Mouse (Mus musculus) heart, embryonic 14.5 days (tissue): ENCODE data around the gene Zp3. TPM values are rescaled to one million over a fixed set of nuclear protein-coding genes. Genes with fewer than 3 reads are reported as not detected.
A peak's percentile ranks its signal among the peaks of the same experiment; 100 is the strongest.

ENCODE experiments used
- ATAC-seq: fragments of 200-750 bp; cut with Nextera tagmentation; 2 replicates; pipeline ENCODE4 v1.8.0; 2017; ENCODE audit warnings: low read depth, moderate TSS enrichment; ENCODE audit not compliant: insufficient number of reproducible peaks, insufficient read depth, low FRiP score
- H3K27ac ChIP-seq, 2 experiments: fragments of 200-500 bp in 1 of 2; fragments of 300-500 bp in 1 of 2; sonication (generic) in 1 of 2; replicated peaks in 1 of 2; 2 replicates each; pipeline ENCODE4 v1.5.1; 2012 to 2014; ENCODE audit warnings: low read depth in 2 of 2, low read length in 2 of 2, control low read depth in 1 of 2, mild to moderate bottlenecking in 1 of 2, mixed read lengths in 1 of 2; ENCODE audit not compliant: control insufficient read depth in 1 of 2, insufficient read depth in 1 of 2
- H3K27me3 ChIP-seq: fragments of 300-500 bp; sonication (generic); 2 replicates; pipeline ENCODE4 v1.6.1; 2014; ENCODE audit warnings: mild to moderate bottlenecking, low read length, control low read depth; ENCODE audit not compliant: control insufficient read depth, insufficient read depth
- H3K36me3 ChIP-seq: fragments of 300-500 bp; sonication (generic); 2 replicates; pipeline ENCODE4 v1.6.1; 2014; ENCODE audit warnings: mild to moderate bottlenecking, control low read depth, low read length, mixed read lengths; ENCODE audit not compliant: control insufficient read depth, insufficient read depth
- H3K4me1 ChIP-seq, 2 experiments: fragments of 200-500 bp in 1 of 2; fragments of 300-500 bp in 1 of 2; sonication (generic) in 1 of 2; 2 replicates each; pipeline ENCODE4 v1.6.1; 2012 to 2014; ENCODE audit warnings: low read length in 2 of 2, control low read depth in 1 of 2, mixed read lengths in 1 of 2; ENCODE audit not compliant: control insufficient read depth in 2 of 2, insufficient read depth in 2 of 2
- H3K4me2 ChIP-seq: fragments of 300-500 bp; sonication (generic); 2 replicates; pipeline ENCODE4 v1.6.1; 2014; ENCODE audit warnings: mild to moderate bottlenecking, low read length
- H3K4me3 ChIP-seq, 2 experiments: fragments of 200-500 bp in 1 of 2; fragments of 300-500 bp in 1 of 2; sonication (generic) in 1 of 2; 2 replicates each; pipeline ENCODE4 v1.5.1; 2012 to 2014; ENCODE audit warnings: low read length in 2 of 2, mild to moderate bottlenecking in 2 of 2, control low read depth in 1 of 2, low read depth in 1 of 2, moderate library complexity in 1 of 2; ENCODE audit not compliant: control insufficient read depth in 1 of 2, insufficient read depth in 1 of 2
- H3K9ac ChIP-seq: fragments of 300-500 bp; sonication (generic); 2 replicates; pipeline ENCODE4 v1.6.1; 2014; ENCODE audit warnings: mild to moderate bottlenecking, low read length
- H3K9me3 ChIP-seq: fragments of 300-500 bp; sonication (generic); 2 replicates; pipeline ENCODE4 v1.6.1; 2016; ENCODE audit warnings: low read length, control low read depth; ENCODE audit not compliant: control insufficient read depth
- WGBS: fragments of 180-500 bp; shearing (Covaris S2); extraction: QIAGEN DNeasy Blood & Tissue Kit; methylation state at CpG from one replicate; pipeline ENCODE4 v1.1.7; 2014; 5-methylcytosine and 5-hydroxymethylcytosine counted together
- polyA plus RNA-seq: library from polyadenylated mRNA; unstranded; fragments of >200 nt; fragmentation: Nextera tagmentation; extraction: Ambion mirVana; gene quantifications from 2 replicates; pipeline ENCODE4 v1.2.1, GENCODE M21; 2014

Gene Zp3
- polyA plus RNA-seq, 1 experiment from 2014 or later = not detected

- peak; percentile 95 for ATAC-seq
- peak overlapping the region; percentile 87 for H3K9ac ChIP-seq
- 0% methylated on average over 46 of the region's 64 CpGs for WGBS
- peaks cover 11 to 20% of the 10 kb centered on the region in 2 experiments for H3K4me1 ChIP-seq
- H3K9me3 ChIP-seq = no peaks in the 10 kb centered on the region
- H3K36me3 ChIP-seq = no peaks in the 10 kb centered on the region
- H3K4me3 ChIP-seq = peak overlapping the region; percentile 60 to 66
- peak overlapping the region; percentile 96 for H3K4me2 ChIP-seq
- H3K27ac ChIP-seq = peak overlapping the region; percentile 92
- peaks cover 3% of the 10 kb centered on the region; the same call in 1 of the 2 replicates for H3K27me3 ChIP-seq
These were observed 17.2 kb upstream of the Zp3 start for GRCm38 (mm10) chr5:135962492-135963279.

GRCm38 (mm10) chr5:135963280-135963627 lies 16.6 kb upstream of the Zp3 start:
- H3K4me3 ChIP-seq = peak overlapping the region; percentile 60 to 66
- peaks cover 3% of the 10 kb centered on the region; the same call in 1 of the 2 replicates for H3K27me3 ChIP-seq
- peak overlapping the region; percentile 87 for H3K9ac ChIP-seq
- no peaks in the 10 kb centered on the region for H3K36me3 ChIP-seq
- WGBS = 5% methylated on average over 6 of the region's 6 CpGs
- ATAC-seq = no peak
- peak overlapping the region; percentile 92 for H3K27ac ChIP-seq
- peak overlapping the region; percentile 96 for H3K4me2 ChIP-seq
- no peaks in the 10 kb centered on the region for H3K9me3 ChIP-seq
- H3K4me1 ChIP-seq = peaks cover 8 to 18% of the 10 kb centered on the region in 2 experiments; a peak in 3 of 4 replicates

- Histone ChIP-seq H3K27ac (no peak overlapping the region), H3K36me3 (no peaks in the 10 kb centered on the region), H3K27me3 (peaks cover 3% of the 10 kb centered on the region; the same call in 1 of the 2 replicates), H3K4me2 (peak overlapping the region; percentile 63), H3K9me3 (no peaks in the 10 kb centered on the region), H3K4me3 (peak overlapping the region; percentile 22 to 23; a peak in 2 of 4 replicates), H3K9ac (no peak overlapping the region), H3K4me1 (peaks cover 8 to 18% of the 10 kb centered on the region in 2 experiments; a peak in 3 of 4 replicates)
- 9% methylated on average over 24 of the region's 24 CpGs for WGBS
- no peak for ATAC-seq
These were observed 14.4 kb upstream of the Zp3 start for GRCm38 (mm10) chr5:135965501-135965930.

- Histone ChIP-seq H3K27me3 (peaks cover 3% of the 10 kb centered on the region; the same call in 1 of the 2 replicates), H3K4me1 (peaks cover 5 to 11% of the 10 kb centered on the region in 2 experiments; a peak in 3 of 4 replicates), H3K27ac (no peak overlapping the region), H3K4me3 (no peak overlapping the region), H3K9me3 (no peaks in the 10 kb centered on the region), H3K36me3 (no peaks in the 10 kb centered on the region), H3K9ac (no peak overlapping the region), H3K4me2 (no peak overlapping the region)
- ATAC-seq = no peak
- WGBS = 52% methylated on average over 9 of the region's 9 CpGs
These were observed 13.0 kb upstream of the Zp3 start for GRCm38 (mm10) chr5:135966866-135967265.

- WGBS = 66% methylated on average over 1 of the region's 1 CpGs
- Histone ChIP-seq H3K4me2 (no peak overlapping the region), H3K27ac (no peak overlapping the region), H3K4me3 (no peak overlapping the region), H3K4me1 (peaks cover 5 to 9% of the 10 kb centered on the region in 2 experiments; a peak in 3 of 4 replicates), H3K9me3 (no peaks in the 10 kb centered on the region), H3K36me3 (no peaks in the 10 kb centered on the region), H3K9ac (no peak overlapping the region), H3K27me3 (peaks cover 3% of the 10 kb centered on the region; the same call in 1 of the 2 replicates)
- ATAC-seq = no peak
These were observed 11.1 kb upstream of the Zp3 start for GRCm38 (mm10) chr5:135968781-135969180.

GRCm38 (mm10) chr5:135970247-135970646 lies 9.7 kb upstream of the Zp3 start:
- no peak overlapping the region for H3K27ac ChIP-seq
- H3K9ac ChIP-seq = no peak overlapping the region
- no peak overlapping the region for H3K4me2 ChIP-seq
- H3K9me3 ChIP-seq = no peaks in the 10 kb centered on the region
- no peak for ATAC-seq
- WGBS = 77% methylated on average over 6 of the region's 6 CpGs
- no peaks in the 10 kb centered on the region for H3K36me3 ChIP-seq
- peaks cover 4 to 5% of the 10 kb centered on the region in 2 experiments; a peak in 3 of 4 replicates for H3K4me1 ChIP-seq
- no peak overlapping the region for H3K4me3 ChIP-seq
- H3K27me3 ChIP-seq = peaks cover 3% of the 10 kb centered on the region; the same call in 1 of the 2 replicates

GRCm38 (mm10) chr5:135971876-135972275 lies 8.0 kb upstream of the Zp3 start:
- Histone ChIP-seq H3K36me3 (no peaks in the 10 kb centered on the region), H3K27ac (no peak overlapping the region), H3K4me3 (no peak overlapping the region), H3K27me3 (no peaks in the 10 kb centered on the region), H3K9ac (no peak overlapping the region), H3K9me3 (no peaks in the 10 kb centered on the region), H3K4me1 (no peaks in the 10 kb centered on the region), H3K4me2 (no peak overlapping the region)
- no peak for ATAC-seq
- WGBS = 80% methylated on average over 7 of the region's 7 CpGs
